Mouse (Mus musculus) heart, postnatal 0 days (tissue): ENCODE measurements around the gene Tmem201.

Experiments
- CTCF ChIP-seq: IDR thresholded peaks from 2 replicates; pipeline ENCODE4 v1.5.1; 2016; ENCODE audit warnings: antibody characterized with exemption, control low read depth, low read depth
- EP300 ChIP-seq: IDR thresholded peaks from 2 replicates; pipeline ENCODE4 v1.6.1; 2016; ENCODE audit warnings: antibody characterized with exemption, low read depth

DNA sequence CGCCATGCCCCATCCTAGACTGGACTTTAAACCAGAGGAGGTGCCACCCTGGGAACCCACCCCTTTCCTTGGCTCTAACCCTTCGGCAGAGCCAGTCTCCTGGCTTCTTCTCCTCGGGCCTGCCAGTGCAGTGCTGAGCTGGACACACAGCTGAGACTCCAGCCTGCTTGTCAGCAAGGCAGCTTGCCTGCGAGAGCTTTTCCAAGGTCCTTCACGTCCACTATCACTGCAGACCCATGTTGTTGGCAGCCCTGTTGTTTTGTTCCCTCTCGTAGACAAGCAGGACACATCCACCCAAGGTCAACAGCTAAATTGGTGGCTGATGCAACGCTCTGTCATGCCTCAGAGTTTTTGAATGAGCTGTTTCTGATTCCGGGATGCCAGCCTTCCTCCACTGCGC lies 39.3 kb upstream of the Tmem201 start:
- TF ChIP-seq CTCF (no peak), EP300 (no peak)
